Mouse (Mus musculus): ENCODE measurements around the gene Lars2.

- TF ChIP-seq TAL1 (IDR thresholded peaks at IDR 0.05; ENCODE audit: low read length): no peak
- TF ChIP-seq GATA1 (IDR thresholded peaks at IDR 0.05; ENCODE audit: low read length): no peak
Observed at GRCm38 (mm10) chr9:123489727-123490343, 123.1 kb downstream of the Lars2 start.
